Mouse (Mus musculus): ENCODE measurements around the gene Gm43720.

GRCm38 (mm10) chr5:138223287-138223686 is 56.5 kb downstream of the Gm43720 start:
- TF ChIP-seq EP300 (IDR thresholded peaks at IDR 0.05; ENCODE audit: low read depth) (no peak), CTCF (IDR thresholded peaks at IDR 0.05; ENCODE audit: low read depth) (no peak)

All from heart, postnatal 0 days (tissue).